Mouse (Mus musculus) kidney, adult 2 months (tissue): ENCODE results near the gene Rbak. TPM values are rescaled to one million over a fixed set of nuclear protein-coding genes. Genes with fewer than 3 reads are reported as not detected.

Experiments used
- DNase-seq: peaks from one replicate; pipeline ENCODE4 v3.0.0; 2021
- H3K27ac ChIP-seq: fragments of 200-500 bp; 2 replicates; pipeline ENCODE4 v1.5.1; 2012; ENCODE audit warnings: low read depth, low read length, control low read depth, inconsistent platforms; ENCODE audit not compliant: insufficient read depth
- H3K27me3 ChIP-seq: fragments of 200-500 bp; replicated peaks from 2 replicates; pipeline ENCODE4 v1.6.1; 2012; ENCODE audit warnings: mild to moderate bottlenecking, moderate library complexity, low read length, inconsistent platforms; ENCODE audit not compliant: control insufficient read depth, insufficient read depth
- H3K36me3 ChIP-seq: fragments of 200-500 bp; 2 replicates; pipeline ENCODE4 v1.6.1; 2012; ENCODE audit warnings: mild to moderate bottlenecking, moderate library complexity, low read length, inconsistent platforms; ENCODE audit not compliant: control insufficient read depth, insufficient read depth
- H3K4me1 ChIP-seq: fragments of 200-500 bp; 2 replicates; pipeline ENCODE4 v1.6.1; 2011; ENCODE audit warnings: low read length; ENCODE audit not compliant: control insufficient read depth, insufficient read depth
- H3K4me3 ChIP-seq: fragments of 200-500 bp; 2 replicates; pipeline ENCODE4 v1.5.1; 2011; ENCODE audit warnings: mild to moderate bottlenecking, low read depth, low read length, control low read depth; ENCODE audit not compliant: insufficient read depth
- CTCF ChIP-seq: fragments of 200-500 bp; conservative IDR thresholded peaks from 2 replicates; pipeline ENCODE4 v1.5.1; 2011; ENCODE audit warnings: low read depth, mild to moderate bottlenecking, control low read depth, low read length, moderate library complexity, mixed read lengths; ENCODE audit not compliant: insufficient read depth, insufficient read length
- POLR2A ChIP-seq: fragments of 200-500 bp; IDR thresholded peaks from one replicate; pipeline ENCODE4 v1.6.1; 2011; ENCODE audit warnings: low read depth, low read length, control low read depth
- WGBS: fragments of 180-500 bp; shearing (Covaris S2); methylation state at CpG from one replicate; pipeline ENCODE4 v1.1.7; 2018; 5-methylcytosine and 5-hydroxymethylcytosine counted together
- polyA plus RNA-seq: library from polyadenylated mRNA; depleted of rRNA; stranded (reverse); fragments of >200 nt; gene quantifications from 2 replicates; pipeline ENCODE4 v1.2.3, GENCODE M21; 2012; rRNA removed

Gene Rbak
- 2.7 and 2.8 TPM in 2 replicates for polyA plus RNA-seq

GRCm38 (mm10) chr5:143180255-143181076, at the start of gene Rbak, which contains the start of gene Spdye4b:
Rbak (minus strand) TSS chr5:143180775.
Spdye4b (plus strand) TSS chr5:143181017.
- DNase-seq: peak; percentile 98
- no peaks in the 10 kb centered on the region for H3K27me3 ChIP-seq
- peak within 1 kb of the TSS; percentile 83 for H3K4me3 ChIP-seq
- no peaks in the 10 kb centered on the region for H3K4me1 ChIP-seq
- TF ChIP-seq POLR2A: peak; percentile 81
- TF ChIP-seq CTCF: no peak
- H3K27ac ChIP-seq: peak within 1 kb of the TSS; percentile 58
- peaks cover 2% of the 10 kb centered on the region for H3K36me3 ChIP-seq
- under 1% methylated on average over 58 of the region's 58 CpGs for WGBS

- Histone ChIP-seq H3K27me3 (no peaks in the 10 kb centered on the region), H3K36me3 (no peaks in the 10 kb centered on the region), H3K27ac (no peak within 1 kb of the TSS), H3K4me3 (no peak within 1 kb of the TSS), H3K4me1 (no peaks in the 10 kb centered on the region)
- no peak for DNase-seq
- WGBS: 80% methylated on average over 3 of the region's 3 CpGs
- TF ChIP-seq CTCF: no peak
- no peak for TF ChIP-seq POLR2A
Observed at GRCm38 (mm10) chr5:143226790-143227189, 46.2 kb upstream of the Rbak start, which contains the start of gene Spdye4a. Spdye4a (minus strand) TSS chr5:143226890.

GRCm38 (mm10) chr5:143222287-143222686, 41.7 kb upstream of the Rbak start:
- Histone ChIP-seq H3K4me1 (no peaks in the 10 kb centered on the region), H3K36me3 (no peaks in the 10 kb centered on the region), H3K27ac (no peak overlapping the region), H3K4me3 (no peak overlapping the region), H3K27me3 (no peaks in the 10 kb centered on the region)
- 87% methylated on average over 1 of the region's 1 CpGs for WGBS
- DNase-seq: no peak
- TF ChIP-seq POLR2A (no peak), CTCF (no peak)

- Histone ChIP-seq H3K36me3 (no peaks in the 10 kb centered on the region), H3K27ac (no peak overlapping the region), H3K27me3 (no peaks in the 10 kb centered on the region), H3K4me1 (no peaks in the 10 kb centered on the region), H3K4me3 (no peak overlapping the region)
- 83% methylated on average over 5 of the region's 5 CpGs for WGBS
- no peak for TF ChIP-seq POLR2A
- no peak for TF ChIP-seq CTCF
- no peak for DNase-seq
Observed at GRCm38 (mm10) chr5:143220996-143221395, 40.4 kb upstream of the Rbak start.

- Histone ChIP-seq H3K27me3 (no peaks in the 10 kb centered on the region; the same call in 1 of the 2 replicates), H3K27ac (no peak overlapping the region), H3K36me3 (no peaks in the 10 kb centered on the region), H3K4me3 (no peak overlapping the region), H3K4me1 (no peaks in the 10 kb centered on the region)
- 50% methylated on average over 2 of the region's 2 CpGs for WGBS
- TF ChIP-seq CTCF: no peak
- no peak for TF ChIP-seq POLR2A
- DNase-seq: no peak
Observed at GRCm38 (mm10) chr5:143213832-143214231, 33.3 kb upstream of the Rbak start.

GRCm38 (mm10) chr5:143205015-143205414, 24.4 kb upstream of the Rbak start:
- Histone ChIP-seq H3K36me3 (no peaks in the 10 kb centered on the region), H3K27ac (no peak overlapping the region), H3K27me3 (no peaks in the 10 kb centered on the region), H3K4me3 (no peak overlapping the region), H3K4me1 (no peaks in the 10 kb centered on the region)
- DNase-seq: no peak
- TF ChIP-seq CTCF (peak; percentile 32; the same call in 1 of the 2 replicates), POLR2A (no peak)
- 80% methylated on average over 3 of the region's 3 CpGs for WGBS

- H3K4me3 ChIP-seq: no peak overlapping the region
- DNase-seq: no peak
- TF ChIP-seq POLR2A (no peak), CTCF (no peak)
- H3K4me1 ChIP-seq: no peaks in the 10 kb centered on the region
- H3K27me3 ChIP-seq: no peaks in the 10 kb centered on the region
- 87% methylated on average over 4 of the region's 4 CpGs for WGBS
- no peaks in the 10 kb centered on the region for H3K36me3 ChIP-seq
- no peak overlapping the region for H3K27ac ChIP-seq
Observed at GRCm38 (mm10) chr5:143196506-143196905, 15.9 kb upstream of the Rbak start.
